Mouse (Mus musculus) ES-Bruce4 (cell line): ENCODE results near the gene Clint1. TPM values are rescaled to one million over a fixed set of nuclear protein-coding genes. Genes with fewer than 3 reads are reported as not detected.

ENCODE experiments used
- H3K27ac ChIP-seq: 2 replicates; pipeline ENCODE4 v1.5.1; 2012; ENCODE audit warnings: low read length, inconsistent platforms; ENCODE audit not compliant: insufficient read depth
- H3K27me3 ChIP-seq: 2 replicates; pipeline ENCODE4 v1.6.1; 2012; ENCODE audit warnings: mild to moderate bottlenecking, low read length, inconsistent platforms; ENCODE audit not compliant: control insufficient read depth, poor library complexity, insufficient read depth, severe bottlenecking
- H3K36me3 ChIP-seq: 2 replicates; pipeline ENCODE4 v1.6.1; 2012; ENCODE audit warnings: inconsistent platforms, mild to moderate bottlenecking, low read length, moderate library complexity; ENCODE audit not compliant: control insufficient read depth, poor library complexity, insufficient read depth, severe bottlenecking
- H3K4me1 ChIP-seq: one replicate; pipeline ENCODE4 v1.8.1; 2011; ENCODE audit warnings: low read length; ENCODE audit not compliant: control insufficient read depth, insufficient read depth
- H3K4me3 ChIP-seq: 2 replicates; pipeline ENCODE4 v1.5.1; 2011; ENCODE audit warnings: low read depth, mild to moderate bottlenecking, low read length
- H3K9ac ChIP-seq: 2 replicates; pipeline ENCODE4 v1.6.1; 2012; ENCODE audit warnings: low read depth, mild to moderate bottlenecking, inconsistent platforms; ENCODE audit not compliant: poor library complexity, severe bottlenecking
- H3K9me3 ChIP-seq: replicated peaks from 2 replicates; pipeline ENCODE4 v1.6.1; 2012; ENCODE audit warnings: mild to moderate bottlenecking, low read length, inconsistent platforms; ENCODE audit not compliant: control insufficient read depth, poor library complexity, insufficient read depth, severe bottlenecking
- CTCF ChIP-seq: IDR thresholded peaks from one replicate; pipeline ENCODE4 v1.8.1; 2011; ENCODE audit warnings: low read depth, low read length
- EP300 ChIP-seq: IDR thresholded peaks from 2 replicates; pipeline ENCODE4 v1.6.1; 2011; ENCODE audit warnings: low read depth, low read length; ENCODE audit not compliant: insufficient read depth
- POLR2A ChIP-seq: IDR thresholded peaks from one replicate; pipeline ENCODE4 v1.8.1; 2011; ENCODE audit warnings: low read length; ENCODE audit not compliant: insufficient read depth
- polyA plus RNA-seq: library from polyadenylated mRNA; stranded (reverse); fragments of >200 nt; gene quantifications from 2 replicates; pipeline ENCODE4 v1.2.4, GENCODE M21; 2011; ENCODE audit warnings: low read depth; ENCODE audit not compliant: missing spikeins, insufficient read depth, insufficient read length

Gene Clint1
- polyA plus RNA-seq, 1 experiment, result 77.6 TPM

DNA sequence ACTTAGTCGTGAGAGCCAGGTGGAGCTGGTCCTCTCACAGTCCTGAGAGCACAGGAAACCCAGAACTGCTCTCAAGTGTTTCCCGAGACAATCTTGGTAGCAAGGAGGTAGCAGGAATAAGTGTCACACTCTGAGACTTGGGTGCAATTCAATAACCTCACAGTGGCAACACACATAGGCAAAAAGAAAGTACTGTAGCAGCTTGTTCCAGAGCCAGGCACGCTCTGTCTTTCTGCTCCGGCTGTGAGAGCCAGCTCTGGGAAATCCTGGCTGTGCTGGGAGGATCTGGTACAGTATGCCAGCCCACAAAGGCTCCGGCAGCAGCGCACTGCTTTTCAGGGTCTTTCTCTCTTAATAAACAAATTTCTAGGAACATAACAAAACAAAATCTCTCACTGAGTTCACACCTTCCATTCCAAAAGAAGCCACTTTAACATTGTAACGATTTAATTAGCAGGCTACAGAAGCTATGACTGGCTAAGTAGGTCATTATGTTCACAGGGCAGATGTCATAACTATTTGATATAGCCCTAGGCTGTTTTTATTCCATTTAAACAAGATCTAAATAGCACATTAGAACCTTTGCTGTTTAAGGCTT lies 91.4 kb downstream of the Clint1 start:
- no peak for TF ChIP-seq CTCF
- TF ChIP-seq POLR2A, result no peak
- no peak for TF ChIP-seq EP300
- H3K4me1 ChIP-seq, result no peaks in the 10 kb centered on the region
- no peaks in the 10 kb centered on the region for H3K9me3 ChIP-seq
- no peak overlapping the region for H3K4me3 ChIP-seq
- no peak overlapping the region for H3K9ac ChIP-seq
- peaks cover 3% of the 10 kb centered on the region for H3K36me3 ChIP-seq
- H3K27me3 ChIP-seq, result no peaks in the 10 kb centered on the region
- no peak overlapping the region for H3K27ac ChIP-seq

DNA sequence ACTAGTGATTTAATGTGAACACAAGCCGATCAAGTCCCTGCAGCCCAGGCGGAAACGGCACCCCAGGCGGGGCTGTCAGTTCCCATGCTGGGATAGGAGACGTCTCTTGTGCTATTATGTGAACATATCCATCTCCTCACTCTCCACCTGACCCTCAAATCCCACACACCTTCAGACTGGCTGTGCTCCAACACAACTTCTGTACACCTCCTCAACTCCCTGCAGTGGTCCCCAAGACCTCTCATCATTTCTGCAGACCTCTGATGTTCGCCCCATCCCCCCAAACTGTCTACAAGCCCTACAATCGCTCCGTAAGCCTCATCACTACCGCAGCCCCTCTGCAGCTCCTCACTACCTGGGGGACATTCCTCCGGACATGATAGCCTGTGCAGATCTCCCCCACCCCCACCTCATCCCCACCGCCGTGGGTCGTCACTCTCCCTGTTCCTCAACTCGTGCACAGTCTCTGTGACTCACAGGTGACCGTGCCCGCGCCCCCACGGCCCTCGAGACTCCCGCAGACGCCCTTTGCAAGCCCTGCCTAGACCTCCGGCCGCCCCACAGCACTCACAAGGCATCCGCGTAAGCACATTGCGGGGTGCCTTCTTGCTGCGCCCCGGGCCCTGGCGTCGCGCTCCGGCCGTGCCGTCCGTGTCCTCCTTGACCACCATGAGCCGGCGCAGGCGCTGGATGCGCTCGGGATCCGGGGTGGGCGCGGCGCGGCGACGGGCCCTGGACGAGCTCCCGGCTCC lies 92.2 kb downstream of the Clint1 start:
- Histone ChIP-seq H3K9ac (peak overlapping the region; percentile 81), H3K4me1 (no peaks in the 10 kb centered on the region), H3K27me3 (no peaks in the 10 kb centered on the region), H3K4me3 (peak overlapping the region; percentile 89), H3K27ac (no peak overlapping the region), H3K9me3 (no peaks in the 10 kb centered on the region), H3K36me3 (peaks cover 6% of the 10 kb centered on the region)
- TF ChIP-seq CTCF (no peak), EP300 (no peak), POLR2A (no peak)

DNA sequence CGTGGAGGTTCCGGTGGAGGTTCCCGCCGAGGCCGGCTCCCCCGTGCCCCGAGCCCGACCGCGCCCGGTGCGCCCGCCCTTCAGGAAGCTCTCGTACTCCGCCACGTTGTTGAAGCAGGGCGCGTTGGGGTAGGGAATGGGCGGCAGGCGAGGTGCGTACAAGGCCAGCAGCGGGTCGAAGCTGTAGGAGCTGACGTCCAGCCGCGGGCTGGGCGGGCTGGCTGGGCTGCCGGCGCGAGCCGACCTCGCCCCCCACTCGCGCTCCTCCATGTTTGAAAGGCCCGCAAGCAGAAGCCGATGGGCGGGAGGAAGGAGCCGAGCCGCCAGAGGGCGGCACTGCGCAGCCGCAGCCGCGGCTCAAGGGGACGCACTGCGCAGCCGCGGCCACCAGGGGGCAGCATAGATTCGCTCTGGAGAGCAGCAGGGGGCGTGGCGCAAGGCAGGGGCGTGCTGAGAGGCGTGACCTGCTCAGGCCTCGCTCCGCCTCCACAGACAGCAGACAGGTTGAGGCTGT lies 92.8 kb downstream of the Clint1 start, which contains the start of gene Lsm11:
TSS of gene Lsm11 (minus strand) at position 293 of the 514 bp plus-strand sequence.
- no peaks in the 10 kb centered on the region for H3K27me3 ChIP-seq
- H3K27ac ChIP-seq, result no peak within 1 kb of the TSS
- H3K4me3 ChIP-seq, result peak within 1 kb of the TSS; percentile 89
- no peaks in the 10 kb centered on the region for H3K4me1 ChIP-seq
- peak within 1 kb of the TSS; percentile 81 for H3K9ac ChIP-seq
- H3K9me3 ChIP-seq, result no peaks in the 10 kb centered on the region
- peaks cover 10% of the 10 kb centered on the region for H3K36me3 ChIP-seq
- TF ChIP-seq CTCF (peak; percentile 100), POLR2A (no peak), EP300 (peak; percentile 57; the same call in 1 of the 2 replicates)

DNA sequence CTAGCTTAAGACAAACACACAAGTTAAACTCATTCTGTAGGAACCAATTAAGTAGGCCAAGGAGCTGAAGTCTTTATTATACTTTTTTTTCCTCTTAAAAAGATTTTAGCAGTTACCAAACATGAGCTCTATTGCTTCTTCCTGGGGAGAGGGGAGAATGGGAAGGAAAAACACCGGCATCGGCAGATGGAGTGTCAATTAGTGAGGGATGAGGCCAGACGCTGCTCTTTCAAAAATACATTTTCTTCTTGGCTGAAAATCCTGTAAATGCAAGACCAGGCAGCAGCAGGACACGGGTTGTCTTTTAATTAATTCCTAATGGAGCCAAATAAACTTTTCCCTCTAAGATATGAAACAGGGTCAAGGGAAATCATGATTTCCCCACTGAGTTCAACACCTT lies 94.9 kb downstream of the Clint1 start:
- H3K9me3 ChIP-seq, result no peaks in the 10 kb centered on the region
- TF ChIP-seq POLR2A (no peak), CTCF (no peak), EP300 (no peak)
- no peaks in the 10 kb centered on the region for H3K4me1 ChIP-seq
- no peaks in the 10 kb centered on the region for H3K27me3 ChIP-seq
- H3K9ac ChIP-seq, result no peak overlapping the region
- peaks cover 14% of the 10 kb centered on the region for H3K36me3 ChIP-seq
- H3K27ac ChIP-seq, result no peak overlapping the region
- H3K4me3 ChIP-seq, result no peak overlapping the region

DNA sequence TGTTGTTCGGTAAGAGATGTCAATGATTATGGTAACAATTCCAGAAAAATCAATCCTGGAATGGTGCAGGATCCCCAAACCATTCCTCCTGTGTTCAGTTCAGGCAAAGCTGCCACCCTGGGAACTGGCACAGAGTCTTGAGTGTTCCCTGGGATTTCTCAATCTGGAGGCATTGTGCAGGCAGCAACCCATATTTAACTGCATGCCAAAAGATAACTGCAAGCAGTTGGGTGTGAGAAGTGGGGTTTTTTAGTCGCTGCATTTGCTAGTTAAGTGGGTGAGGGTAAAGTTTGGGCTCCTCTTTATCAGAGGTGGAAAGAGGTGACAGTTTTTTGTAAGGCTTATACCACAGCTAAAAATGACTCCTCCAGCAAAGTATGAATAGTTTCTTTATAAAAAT lies 95.6 kb downstream of the Clint1 start:
- no peak overlapping the region for H3K4me3 ChIP-seq
- H3K9ac ChIP-seq, result no peak overlapping the region
- TF ChIP-seq EP300, result no peak
- TF ChIP-seq POLR2A, result no peak
- TF ChIP-seq CTCF, result no peak

DNA sequence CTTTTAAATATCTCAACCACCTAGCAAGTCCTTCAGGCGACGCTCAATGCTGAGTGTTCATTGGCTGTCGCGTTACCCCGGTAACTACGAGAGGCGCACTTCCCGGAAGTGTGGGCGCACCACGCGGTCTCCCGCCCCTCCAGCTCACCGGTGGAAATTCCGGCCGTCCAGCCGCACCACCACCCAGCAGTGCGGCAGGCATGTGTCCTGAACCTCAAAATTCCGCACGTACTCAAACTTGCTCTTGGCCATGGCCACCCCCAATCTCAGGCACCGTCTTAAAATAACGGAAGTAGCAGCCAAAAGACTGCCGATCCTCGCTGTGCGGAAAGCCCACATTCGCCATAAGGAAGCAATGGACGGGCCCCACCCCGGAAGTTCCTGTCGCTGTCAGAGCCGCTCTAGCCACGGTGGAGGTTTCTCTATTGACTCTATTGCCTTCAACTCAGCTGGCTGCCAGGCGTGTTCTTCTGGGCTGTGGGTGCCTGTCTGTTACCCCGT lies 103.3 kb downstream of the Clint1 start, which contains the start of gene Thg1l:
TSS of gene Thg1l (minus strand) at position 368 of the 501 bp plus-strand sequence.
- Histone ChIP-seq H3K27me3 (no peaks in the 10 kb centered on the region), H3K9ac (peak within 1 kb of the TSS; percentile 34), H3K4me1 (no peaks in the 10 kb centered on the region), H3K4me3 (peak within 1 kb of the TSS; percentile 88), H3K27ac (no peak within 1 kb of the TSS), H3K9me3 (no peaks in the 10 kb centered on the region), H3K36me3 (0 out of 2 replicates have a peak, but pooled peaks cover 4% of the 10 kb centered on the region)
- no peak for TF ChIP-seq CTCF
- TF ChIP-seq POLR2A, result no peak
- no peak for TF ChIP-seq EP300

More for the DNA sequence above, 95.6 kb downstream of the Clint1 start:
- Histone ChIP-seq H3K36me3 (peaks cover 17% of the 10 kb centered on the region), H3K27me3 (no peaks in the 10 kb centered on the region), H3K4me1 (no peaks in the 10 kb centered on the region), H3K9me3 (no peaks in the 10 kb centered on the region), H3K27ac (no peak overlapping the region)
